Mouse (Mus musculus) central nervous system, embryonic 18 days (tissue): Measurements from ENCODE around the gene Mrps35. TPM values are rescaled to one million over a fixed set of nuclear protein-coding genes. Genes with fewer than 3 reads are reported as not detected.

ENCODE experiments used
- polyA plus RNA-seq: library from polyadenylated mRNA; depleted of rRNA; stranded (reverse); fragments of >200 nt; gene quantifications from 2 replicates; pipeline ENCODE4 v1.2.3, GENCODE M21; 2012; rRNA removed

The Mrps35 gene
- polyA plus RNA-seq: 31.2 and 32.4 TPM in 2 replicates

DNA sequence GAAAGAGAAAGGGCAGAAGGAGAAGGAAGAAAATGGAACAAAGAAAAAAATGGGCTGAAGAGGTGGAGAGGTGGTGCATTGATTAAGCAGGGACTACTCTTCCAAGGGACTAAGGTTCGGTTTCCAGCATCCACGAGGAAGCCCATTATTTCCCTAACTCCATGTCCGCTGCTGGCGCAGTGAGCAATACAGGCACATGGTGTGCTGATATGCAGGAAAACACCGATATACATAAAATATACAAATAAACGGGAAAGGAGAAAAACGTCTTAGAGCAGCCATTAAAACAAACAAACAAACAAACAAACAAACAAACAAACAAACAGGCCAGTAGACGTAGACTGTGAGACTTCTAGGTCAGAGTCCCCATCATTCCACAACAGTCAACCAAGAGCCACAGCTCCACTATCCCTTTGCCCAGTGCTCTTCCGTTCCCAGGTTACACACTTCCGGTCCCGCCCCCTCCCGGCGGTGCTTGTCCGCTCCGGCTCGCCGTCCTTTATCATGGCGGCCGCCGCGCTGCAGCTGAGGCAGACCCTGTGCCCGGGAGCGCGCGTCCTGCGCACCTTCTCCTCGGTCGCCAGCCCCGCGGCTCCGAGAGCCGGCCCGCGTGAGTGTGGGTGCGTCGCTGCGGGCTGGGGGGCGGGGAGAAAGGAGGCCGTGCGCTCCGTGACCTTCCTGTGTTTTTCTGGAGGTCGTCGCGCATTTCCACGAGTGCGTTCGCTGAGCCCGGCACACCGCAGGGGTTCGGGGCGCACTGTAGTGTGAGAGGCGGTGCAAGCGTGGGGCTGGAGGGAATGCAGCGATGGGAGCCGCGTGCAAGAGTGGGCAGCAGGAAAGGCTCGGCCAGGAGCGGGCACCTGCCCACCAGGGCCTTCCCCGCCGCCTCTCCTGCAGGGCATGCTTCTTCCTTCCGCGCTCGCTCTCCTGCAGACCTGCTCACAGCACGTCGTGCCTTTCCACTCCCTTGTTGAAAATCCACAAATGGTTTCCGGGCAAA lies at the start of gene Mrps35:
Mrps35 (plus strand) TSS at position 474 of the 1,000 bp plus-strand sequence.

DNA sequence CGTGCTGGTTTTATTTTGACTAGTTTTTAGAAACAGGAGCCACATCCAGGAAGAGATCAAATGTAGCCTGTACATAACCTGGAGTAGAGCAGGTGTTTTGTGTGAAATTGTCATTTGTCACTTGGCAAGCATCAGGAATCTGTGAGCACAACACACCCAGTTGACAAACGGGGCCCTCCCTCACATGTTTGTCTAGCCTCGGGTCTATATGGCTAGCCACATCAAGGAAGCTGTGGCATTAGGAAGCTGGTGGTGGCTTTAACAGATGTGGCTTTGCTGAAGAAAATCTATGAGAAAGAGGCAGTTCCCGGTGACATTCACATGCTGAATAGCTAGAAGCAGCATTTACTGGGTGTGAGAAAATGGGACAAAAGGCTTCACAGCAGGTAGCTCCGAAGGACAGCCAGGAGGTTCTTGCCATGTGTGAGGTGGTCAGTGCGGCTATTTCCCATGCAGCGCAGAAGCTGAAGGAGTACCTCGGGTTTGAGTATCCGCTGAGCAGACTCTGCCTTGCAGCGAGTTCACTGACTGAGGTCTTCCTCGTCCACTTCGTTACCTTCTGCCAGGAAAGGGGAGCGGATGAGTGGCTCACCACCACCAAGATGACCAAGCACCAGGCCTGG lies 10.2 kb upstream of the Mrps35 start, which contains the start of gene Rep15:
Rep15 (plus strand) TSS at position 282 of the 623 bp plus-strand sequence.

DNA sequence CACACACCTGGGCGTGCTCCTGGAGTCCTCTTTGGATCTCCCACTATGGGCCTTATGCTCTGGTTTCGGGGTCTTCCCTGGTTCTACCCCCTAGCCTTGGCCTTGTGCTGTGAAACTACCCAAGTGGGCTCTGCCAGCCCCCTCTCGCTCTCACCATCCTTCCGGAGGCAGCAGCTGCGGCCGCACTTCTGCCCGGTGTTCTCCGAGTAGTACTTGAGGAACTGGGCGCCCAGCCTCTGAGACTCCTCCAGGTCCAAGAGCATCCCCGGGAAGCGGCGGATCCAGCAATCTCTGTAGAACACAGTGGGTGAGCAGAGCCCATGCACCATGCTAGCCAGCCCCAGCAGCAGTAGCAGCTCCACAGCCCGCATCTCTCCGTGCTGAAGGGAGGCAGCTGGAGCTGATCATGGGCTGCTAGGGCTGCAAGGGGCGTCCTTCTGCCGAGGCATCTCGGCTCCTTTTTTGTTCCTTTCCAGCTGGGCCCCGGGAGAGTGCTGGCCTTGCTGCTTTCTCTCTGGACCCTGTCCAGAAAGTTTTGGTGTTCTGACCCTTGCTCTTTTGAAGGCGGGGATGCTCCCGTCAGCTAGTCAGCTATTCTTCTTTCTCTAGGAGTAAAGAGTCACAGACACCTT lies 44.1 kb downstream of the Mrps35 start, which contains the start of gene Mansc4:
Mansc4 (minus strand) TSS at position 439 of the 632 bp plus-strand sequence.

DNA sequence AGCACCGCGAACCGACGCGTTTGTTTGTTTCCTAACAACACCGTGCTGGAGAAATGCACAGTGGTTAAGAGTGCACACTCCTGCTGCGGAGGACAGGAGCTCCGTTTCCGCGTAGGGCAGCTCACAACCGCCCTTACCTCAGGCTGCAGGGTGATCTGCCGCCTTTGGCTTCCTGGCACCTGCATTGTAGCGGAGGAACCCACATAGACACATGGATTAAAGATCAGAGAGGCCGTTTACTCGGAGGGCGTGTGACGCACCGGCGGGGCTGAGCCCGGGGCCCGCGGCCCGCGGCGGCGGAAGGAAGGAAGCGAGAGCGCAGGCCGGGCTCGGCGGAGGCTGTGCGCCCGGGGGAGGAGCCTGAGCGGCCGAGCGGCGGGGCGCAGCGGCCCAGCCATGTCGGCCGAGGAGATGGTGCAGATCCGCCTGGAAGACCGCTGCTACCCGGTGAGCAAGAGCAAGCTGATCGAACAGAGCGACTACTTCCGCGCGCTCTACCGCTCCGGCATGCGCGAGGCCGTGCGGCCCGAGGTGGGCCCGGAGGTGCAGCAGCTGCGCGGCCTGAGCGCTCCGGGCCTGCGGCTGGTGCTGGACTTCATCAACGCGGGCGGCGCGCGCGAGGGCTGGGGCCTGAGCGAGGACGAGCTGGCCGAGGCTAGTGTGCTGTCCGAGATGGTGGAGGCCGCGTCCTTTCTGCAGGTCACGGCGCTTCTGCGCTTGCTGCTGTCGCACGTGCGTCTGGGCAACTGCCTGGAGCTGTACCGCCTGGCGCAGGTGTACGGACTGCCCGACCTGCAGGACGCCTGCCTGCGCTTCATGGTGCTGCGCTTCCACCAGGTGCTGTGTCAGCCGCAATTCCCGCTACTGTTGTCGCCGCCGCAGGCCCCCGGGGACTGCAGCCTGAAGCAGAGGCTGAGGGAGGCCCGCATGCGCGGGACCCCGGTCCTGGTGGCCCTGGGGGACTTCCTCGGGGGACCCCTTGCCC lies 48.9 kb downstream of the Mrps35 start, which contains the start of gene Klhl42:
Klhl42 (plus strand) TSS at position 244 of the 985 bp plus-strand sequence.

Other genes with a start within 250 kb of the Mrps35 start
- 11.8 and 14.5 TPM in 2 replicates for gene Arntl2, start 246.7 kb upstream of the Mrps35 start, polyA plus RNA-seq
- not detected in 2 replicates for gene Smco2, start 192.7 kb upstream of the Mrps35 start, polyA plus RNA-seq
- 25.2 and 25.8 TPM in 2 replicates for gene Ppfibp1, start 154.3 kb upstream of the Mrps35 start, polyA plus RNA-seq
- gene 1700034J05Rik, start 88.3 kb upstream of the Mrps35 start, polyA plus RNA-seq: not detected in 2 replicates
- gene Rep15, start 10.2 kb upstream of the Mrps35 start, polyA plus RNA-seq: 1.1 and 1.4 TPM in 2 replicates
- gene Mansc4, start 44.3 kb downstream of the Mrps35 start, polyA plus RNA-seq: 0.31 and 0.38 TPM in 2 replicates
- 11.7 and 12.1 TPM in 2 replicates for gene Klhl42, start 48.6 kb downstream of the Mrps35 start, polyA plus RNA-seq
- gene Pthlh, start 221.4 kb downstream of the Mrps35 start, polyA plus RNA-seq: 1.4 and 2.2 TPM in 2 replicates